50 mouse cellular contexts compared by ENCODE assay signal in the genomic region with DNA sequence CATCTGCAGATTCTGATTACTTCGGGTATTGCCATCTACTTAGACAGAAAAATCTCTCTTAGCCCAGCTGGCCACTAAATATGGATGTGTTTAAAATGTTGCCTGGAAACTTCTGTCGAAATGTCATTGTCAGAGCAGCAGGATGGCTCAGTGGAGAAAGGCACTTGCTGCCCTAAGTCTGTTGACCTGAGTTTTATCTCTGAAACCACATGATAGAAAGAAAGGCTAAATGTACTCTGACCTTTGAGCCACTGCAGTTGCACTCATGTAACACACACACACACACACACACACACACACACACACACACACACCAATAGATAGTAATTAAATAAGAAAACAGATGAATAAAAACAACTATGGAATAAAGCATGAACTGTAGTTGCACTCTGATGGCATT. TPM values are rescaled to one million over a fixed set of nuclear protein-coding genes. Genes with fewer than 3 reads are reported as not detected.
"Had no signal": no experiment of that assay in that cellular context is flagged by ENCODE, and none has a peak within 500 bp of the region (broad histone marks: within the 10 kb centered on the region; RNA-seq: fewer than 3 reads in every experiment).

No protein-coding gene starts in this region.

- H3K27me3 ChIP-seq: heart, embryonic 12.5 days; heart, embryonic 13.5 days; heart, embryonic 15.5 days; hindbrain, embryonic 12.5 days; hindbrain, embryonic 13.5 days; hindbrain, embryonic 15.5 days; intestine, embryonic 15.5 days; kidney, embryonic 15.5 days had no signal

- H3K9ac ChIP-seq: heart, embryonic 12.5 days; heart, embryonic 13.5 days; heart, embryonic 15.5 days; hindbrain, embryonic 12.5 days; hindbrain, embryonic 13.5 days; hindbrain, embryonic 14.5 days; hindbrain, embryonic 15.5 days; intestine, embryonic 15.5 days; kidney, embryonic 15.5 days had no signal

- DNase-seq: heart, postnatal 10 days; heart, postnatal 14 days; heart, postnatal 36 days; heart, postnatal 4 days; kidney, adult 11 months; kidney, adult 18-20 months; kidney, adult 2 months; kidney, adult 8-10 months; kidney, adult 9 months; kidney, postnatal 10 days; kidney, postnatal 14 days; kidney, postnatal 25 days; kidney, postnatal 36 days; kidney, postnatal 4 days; layer of hippocampus, adult 9-11 months; layer of hippocampus, postnatal 36 days had no signal

- H3K4me2 ChIP-seq: heart, embryonic 11.5 days; heart, embryonic 12.5 days; heart, embryonic 13.5 days; heart, embryonic 15.5 days; hindbrain, embryonic 12.5 days; hindbrain, embryonic 13.5 days; hindbrain, embryonic 14.5 days; hindbrain, embryonic 15.5 days; intestine, embryonic 15.5 days; kidney, embryonic 15.5 days had no signal

- H3K36me3 ChIP-seq: heart, embryonic 10.5 days; heart, embryonic 12.5 days; heart, embryonic 13.5 days; heart, embryonic 15.5 days; hindbrain, embryonic 10.5 days; hindbrain, embryonic 12.5 days; hindbrain, embryonic 13.5 days; hindbrain, embryonic 15.5 days; intestine, embryonic 15.5 days; kidney, embryonic 15.5 days had no signal

- H3K4me1 ChIP-seq: heart, embryonic 10.5 days; heart, embryonic 12.5 days; heart, embryonic 13.5 days; heart, embryonic 15.5 days; hindbrain, embryonic 10.5 days; hindbrain, embryonic 12.5 days; hindbrain, embryonic 13.5 days; hindbrain, embryonic 15.5 days; intestine, embryonic 15.5 days; kidney, embryonic 15.5 days had no signal

- H3K27ac ChIP-seq: heart, embryonic 10.5 days; heart, embryonic 13.5 days; heart, embryonic 15.5 days; hindbrain, embryonic 10.5 days; hindbrain, embryonic 12.5 days; hindbrain, embryonic 13.5 days; hindbrain, embryonic 14.5 days; hindbrain, embryonic 15.5 days; hindbrain, postnatal 0 days; intestine, embryonic 15.5 days; kidney, embryonic 15.5 days; kidney, postnatal 0 days; layer of hippocampus, adult 2 months; left cerebral cortex, adult 2 months had no signal

- H3K9me3 ChIP-seq: heart, embryonic 12.5 days; heart, embryonic 13.5 days; heart, embryonic 15.5 days; hindbrain, embryonic 10.5 days; hindbrain, embryonic 12.5 days; hindbrain, embryonic 13.5 days; hindbrain, embryonic 15.5 days; intestine, embryonic 15.5 days; kidney, embryonic 15.5 days had no signal

- H3K4me3 ChIP-seq: heart, embryonic 10.5 days; heart, embryonic 12.5 days; heart, embryonic 13.5 days; heart, embryonic 15.5 days; hindbrain, embryonic 10.5 days; hindbrain, embryonic 12.5 days; hindbrain, embryonic 13.5 days; hindbrain, embryonic 15.5 days; intestine, embryonic 15.5 days; kidney, embryonic 15.5 days; layer of hippocampus, adult 2 months; left cerebral cortex, adult 2 months had no signal

- ATAC-seq: hindbrain, embryonic 16.5 days; hindbrain, postnatal 0 days; inflammation-experienced regulatory T-cells, adult 6 months; intestine, embryonic 15.5 days had no signal

RNA-seq across cellular contexts. Expression of a gene that starts 52.3 kb away (rescaled TPM):
- total RNA-seq: heart, postnatal 10 days; heart, postnatal 14 days; heart, postnatal 25 days; heart, postnatal 36 days; heart, postnatal 4 days; hematopoietic stem cell, adult 5-6 weeks; hindbrain, postnatal 0 days; layer of hippocampus, adult 18-20 months; layer of hippocampus, adult 2 months; layer of hippocampus, adult 8-10 months; layer of hippocampus, postnatal 10 days; layer of hippocampus, postnatal 14 days; layer of hippocampus, postnatal 25 days; layer of hippocampus, postnatal 36 days; left cerebral cortex, adult 18-20 months; left cerebral cortex, adult 2 months had no signal
- polyA plus RNA-seq: heart, embryonic 10.5 days; heart, embryonic 11.5 days; heart, embryonic 12.5 days; heart, embryonic 13.5 days; heart, embryonic 14.5 days; heart, embryonic 15.5 days; heart, embryonic 16.5 days; heart, postnatal 0 days; hindbrain, embryonic 10.5 days; hindbrain, embryonic 11.5 days; hindbrain, embryonic 12.5 days; hindbrain, embryonic 13.5 days; hindbrain, embryonic 14.5 days; hindbrain, embryonic 15.5 days; hindbrain, embryonic 16.5 days; inflammation-experienced regulatory T-cells, adult 6 months; intestine, embryonic 14.5 days; intestine, embryonic 15.5 days; kidney, embryonic 14.5 days; kidney, embryonic 15.5 days; kidney, embryonic 16.5 days; kidney, postnatal 0 days; large intestine, adult 2 months had no signal
